Mouse (Mus musculus) monocyte, adult 2 months (primary cell): ENCODE results near the gene Kcnab3.
"Not testable (repeated sequence)": the region's sequence is repeated elsewhere in the genome, so short reads cannot be mapped to it uniquely, and the experiment has no call there.

Experiments
- DNase-seq, 2 experiments: peaks; one replicate each; pipeline ENCODE4 v3.0.0; 2022; ENCODE audit warnings: low spot score in 2 of 2, low read depth in 1 of 2

Gene Kcnab3

GRCm38 (mm10) chr11:69325628-69326407, at the start of gene Kcnab3:
TSS of gene Kcnab3 (plus strand) at chr11:69326258.
- peak; percentile 76 to 77 for DNase-seq

- DNase-seq, result no peak
Observed at GRCm38 (mm10) chr11:69277267-69277666, 48.8 kb upstream of the Kcnab3 start.

GRCm38 (mm10) chr11:69291111-69291510, 34.9 kb upstream of the Kcnab3 start:
- no peak for DNase-seq

- DNase-seq, result no peak
Observed at GRCm38 (mm10) chr11:69295286-69295685, 30.8 kb upstream of the Kcnab3 start.

- no peak for DNase-seq
Observed at GRCm38 (mm10) chr11:69297799-69298198, 28.3 kb upstream of the Kcnab3 start.

- DNase-seq, result no peak
Observed at GRCm38 (mm10) chr11:69298231-69298630, 27.8 kb upstream of the Kcnab3 start.

- DNase-seq, result no peak
Observed at GRCm38 (mm10) chr11:69302817-69303216, 23.2 kb upstream of the Kcnab3 start.

GRCm38 (mm10) chr11:69305291-69305690, 20.8 kb upstream of the Kcnab3 start:
- DNase-seq, result no peak

GRCm38 (mm10) chr11:69306039-69306438, 20.0 kb upstream of the Kcnab3 start:
- DNase-seq, result no peak

GRCm38 (mm10) chr11:69311266-69311665, 14.8 kb upstream of the Kcnab3 start:
- DNase-seq, result no peak

GRCm38 (mm10) chr11:69316361-69316760, 9.7 kb upstream of the Kcnab3 start:
- no peak for DNase-seq

- not testable (repeated sequence) for DNase-seq
Observed at GRCm38 (mm10) chr11:69318000-69318399, 8.1 kb upstream of the Kcnab3 start.

GRCm38 (mm10) chr11:69321580-69321979, 4.5 kb upstream of the Kcnab3 start:
- no peak for DNase-seq

- DNase-seq, result no peak
Observed at GRCm38 (mm10) chr11:69322010-69322409, 4.0 kb upstream of the Kcnab3 start.

GRCm38 (mm10) chr11:69322693-69323471, 3.2 kb upstream of the Kcnab3 start:
- no peak for DNase-seq

GRCm38 (mm10) chr11:69323667-69324111, 2.4 kb upstream of the Kcnab3 start, which contains the start of the genes Cntrob and Trappc1:
TSS of gene Cntrob (minus strand) at chr11:69323775.
TSS of gene Trappc1 (plus strand) at chr11:69323980.
- peak; percentile 98 to 99 for DNase-seq

- DNase-seq, result no peak
Observed at GRCm38 (mm10) chr11:69324749-69325148, 1.3 kb upstream of the Kcnab3 start.

GRCm38 (mm10) chr11:69326408-69327156, 524 bp downstream of the Kcnab3 start:
- no peak for DNase-seq

GRCm38 (mm10) chr11:69327157-69327442, 1.0 kb downstream of the Kcnab3 start:
- DNase-seq, result no peak

- DNase-seq, result no peak
Observed at GRCm38 (mm10) chr11:69327648-69328047, 1.6 kb downstream of the Kcnab3 start.

GRCm38 (mm10) chr11:69328517-69328916, 2.5 kb downstream of the Kcnab3 start:
- no peak for DNase-seq

GRCm38 (mm10) chr11:69331152-69331551, 5.1 kb downstream of the Kcnab3 start:
- DNase-seq, result no peak
